Mouse (Mus musculus): ENCODE results near the gene Strip2.

The Strip2 gene

DNA sequence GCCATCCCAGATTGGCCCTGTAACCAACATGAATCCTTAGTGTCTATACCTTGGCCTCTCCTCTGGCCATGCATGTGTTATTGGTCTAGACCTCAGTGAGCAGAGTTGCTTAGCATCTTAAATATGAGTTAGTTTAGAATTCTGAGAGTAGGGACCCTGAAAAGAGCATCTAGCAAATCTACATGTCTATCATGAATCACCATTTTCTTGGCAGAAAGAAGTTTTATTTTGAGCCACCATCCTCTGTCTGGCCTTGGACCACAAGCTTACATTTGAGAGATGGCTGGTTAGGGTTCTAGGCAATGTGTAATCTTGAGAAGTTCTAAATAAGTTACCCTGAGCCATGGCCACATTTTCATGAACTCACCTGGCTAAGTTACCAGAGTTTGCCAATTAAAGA, 13.3 kb downstream of the Strip2 start:
- DNase-seq (ENCODE audit: low spot score in 2 of 2): no peak

DNA sequence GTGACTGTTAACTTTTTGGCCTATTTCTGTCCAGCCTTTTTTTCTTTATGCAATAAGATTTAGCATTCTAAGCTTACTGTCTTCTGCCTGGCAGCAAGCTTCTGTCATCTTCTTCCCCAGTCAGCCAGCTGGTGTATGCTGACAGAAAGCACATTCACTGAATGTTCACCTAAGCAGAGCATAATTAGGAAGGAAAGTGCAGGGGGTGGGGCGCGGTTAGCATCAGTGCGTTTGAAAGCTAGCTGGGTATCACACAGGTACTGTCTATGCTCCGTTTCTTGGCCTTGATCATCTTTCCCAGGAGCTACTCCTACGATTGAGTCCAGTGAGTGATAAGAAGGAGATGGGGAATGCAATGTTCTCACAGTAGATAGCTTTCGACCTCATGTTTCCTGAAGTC, 13.9 kb downstream of the Strip2 start:
- DNase-seq (ENCODE audit: low spot score in 2 of 2): peak; percentile 43 to 58

DNA sequence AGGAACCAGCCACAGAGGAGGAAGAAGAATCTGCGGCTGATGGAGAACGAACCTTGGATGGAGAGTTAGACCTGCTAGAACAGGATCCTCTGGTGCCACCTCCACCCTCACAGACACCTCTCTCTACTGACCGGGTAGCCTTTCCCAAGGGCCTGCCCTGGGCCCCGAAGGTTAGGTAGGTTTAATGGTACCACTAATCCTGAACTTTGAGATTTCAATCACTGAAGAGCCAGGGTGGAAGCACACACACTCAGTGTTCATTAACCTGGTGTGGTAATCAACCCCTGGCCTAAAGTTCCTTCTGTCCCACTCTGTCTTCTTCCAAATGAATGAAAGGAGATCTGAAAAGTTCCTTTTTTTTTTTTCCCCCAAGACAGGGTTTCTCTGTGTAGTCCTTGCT, 14.4 kb downstream of the Strip2 start:
- DNase-seq (ENCODE audit: low spot score in 2 of 2): no peak

DNA sequence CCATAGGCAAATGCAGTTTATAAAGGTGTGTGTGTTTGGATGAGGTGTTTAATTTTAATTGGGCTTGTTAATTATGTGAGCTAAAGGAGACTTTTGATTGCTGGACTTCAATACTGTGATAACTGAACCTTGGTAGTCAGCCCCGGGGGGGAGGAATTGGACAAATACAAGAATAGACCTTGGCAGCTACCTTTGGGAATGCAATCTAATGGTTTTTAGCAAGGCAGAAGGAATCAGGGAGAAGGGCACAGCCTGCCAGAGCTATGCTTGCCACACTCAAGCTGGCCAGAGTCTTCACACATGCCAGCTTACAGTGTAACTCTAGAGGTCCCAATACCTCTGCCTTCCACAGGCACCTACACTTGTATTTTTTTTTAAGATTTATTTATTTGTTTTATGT, 18.9 kb downstream of the Strip2 start:
- DNase-seq (ENCODE audit: low spot score in 2 of 2): no peak

DNA sequence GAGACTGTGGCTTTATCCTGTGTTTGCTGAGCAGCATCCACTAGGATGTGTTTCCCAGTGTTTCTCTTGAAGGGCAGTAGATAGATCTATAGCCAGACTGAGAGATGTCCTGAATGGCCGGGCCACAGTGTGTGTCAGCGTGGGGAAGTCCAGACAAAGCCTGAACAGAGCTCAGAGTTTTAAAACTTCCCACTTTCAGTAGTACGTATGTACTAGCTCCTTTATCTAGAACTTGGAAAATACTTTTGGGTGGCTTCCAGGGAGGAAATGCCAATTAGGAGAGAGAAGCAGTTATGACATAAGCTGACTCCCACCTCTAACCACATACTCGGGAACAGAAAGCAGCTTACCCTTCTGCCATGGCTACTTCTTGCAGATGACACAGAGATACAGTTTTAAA, 23.6 kb downstream of the Strip2 start:
- no peak for DNase-seq (ENCODE audit: low spot score in 2 of 2)

DNA sequence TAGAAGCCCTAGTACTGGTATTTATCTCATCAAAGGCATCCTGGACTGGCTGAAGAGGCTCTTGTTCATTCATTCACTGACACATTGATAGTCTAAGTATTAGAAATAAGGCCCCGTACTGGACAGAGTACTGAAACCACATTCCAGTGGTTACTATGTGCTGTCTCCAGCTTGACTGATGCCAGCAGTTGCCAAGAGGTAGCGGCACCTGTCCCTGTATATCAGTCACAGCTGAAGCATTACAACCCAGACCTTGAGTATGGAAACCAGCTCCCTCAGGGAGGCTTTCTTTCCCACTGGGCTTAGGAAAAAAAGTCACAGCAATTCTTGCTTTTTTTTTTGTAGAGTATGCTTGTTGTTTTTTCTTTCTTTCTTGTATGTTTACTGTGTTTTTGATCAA, 24.2 kb downstream of the Strip2 start:
- no peak for DNase-seq (ENCODE audit: low spot score in 2 of 2)

DNA sequence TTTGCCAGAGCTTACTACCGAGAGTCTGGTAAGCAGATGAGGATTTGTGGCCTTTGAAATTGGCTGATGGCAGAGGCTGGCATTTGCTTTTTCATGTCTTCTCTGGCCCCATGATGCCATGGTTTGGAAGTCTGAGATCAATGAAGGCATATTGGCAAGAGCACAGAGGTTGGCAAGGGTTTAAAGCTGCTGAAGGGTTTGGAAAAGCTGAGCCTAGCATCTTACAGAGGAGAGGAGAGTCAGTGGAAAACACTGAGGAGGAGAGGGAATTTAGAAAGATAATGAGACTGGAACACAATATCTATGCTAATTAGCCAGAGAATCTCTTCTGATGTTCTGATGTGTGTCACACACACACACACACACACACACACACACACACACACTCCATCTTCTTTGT, 27.7 kb downstream of the Strip2 start:
- DNase-seq (ENCODE audit: low spot score in 2 of 2): no peak

DNA sequence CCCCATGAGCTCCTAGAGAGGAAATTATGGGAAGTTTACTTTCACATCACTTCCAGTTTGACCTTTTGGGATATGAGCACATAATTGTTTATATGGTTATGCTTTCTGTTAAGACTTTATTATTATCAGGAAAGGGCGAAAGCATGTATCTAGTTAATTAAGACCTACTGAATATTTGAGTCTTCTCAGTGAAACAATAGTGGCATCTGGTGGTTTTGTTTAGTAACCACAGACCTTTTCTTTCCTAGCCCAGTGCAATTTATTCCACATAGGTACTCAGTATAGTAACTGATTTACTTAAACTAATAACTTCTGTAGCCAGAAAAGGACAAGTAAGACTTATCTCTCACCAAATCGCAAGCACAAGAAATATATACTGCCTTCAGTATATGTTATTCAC, 29.8 kb downstream of the Strip2 start:
- DNase-seq (ENCODE audit: low spot score in 2 of 2): no peak

DNA sequence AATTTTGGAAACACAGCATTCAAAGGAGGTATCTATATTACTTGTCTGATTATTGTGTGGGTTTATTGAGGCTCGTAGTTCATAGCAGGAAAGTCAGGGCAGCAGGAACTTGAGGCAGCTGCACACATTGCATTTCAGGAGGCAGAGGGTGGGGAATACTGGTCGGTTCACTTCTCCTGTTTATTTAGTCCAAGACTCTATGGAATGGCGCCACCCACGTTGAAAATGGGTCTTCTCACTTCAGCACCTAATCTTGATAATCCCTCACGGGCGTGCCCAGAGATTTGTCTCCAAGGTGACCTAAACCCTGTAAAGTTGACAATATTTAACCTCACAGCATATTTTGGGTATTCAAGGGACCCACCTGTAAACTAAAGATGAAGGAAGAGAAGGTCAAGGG, 31.0 kb downstream of the Strip2 start:
- no peak for DNase-seq (ENCODE audit: low spot score in 2 of 2)

DNA sequence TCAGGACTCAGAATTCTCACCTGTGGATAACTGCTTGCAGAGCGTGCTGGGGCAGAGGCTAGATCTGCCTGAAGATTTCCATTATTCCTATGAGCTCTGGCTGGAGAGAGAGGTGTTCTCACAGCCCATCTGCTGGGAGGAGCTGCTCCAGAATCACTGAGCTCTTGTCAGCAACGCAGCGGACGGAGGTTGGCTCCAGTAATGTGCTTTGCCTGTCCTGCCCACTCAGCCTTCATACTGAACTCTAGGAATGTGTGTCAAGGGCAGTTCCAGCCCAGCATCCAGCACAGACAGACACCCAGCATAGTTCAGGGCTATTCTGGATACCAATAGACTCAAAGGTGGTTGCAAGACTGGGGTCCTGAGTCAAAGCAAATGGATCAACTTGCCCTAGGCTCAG, 39.9 kb downstream of the Strip2 start:
- DNase-seq (ENCODE audit: low spot score in 2 of 2): no peak

DNA sequence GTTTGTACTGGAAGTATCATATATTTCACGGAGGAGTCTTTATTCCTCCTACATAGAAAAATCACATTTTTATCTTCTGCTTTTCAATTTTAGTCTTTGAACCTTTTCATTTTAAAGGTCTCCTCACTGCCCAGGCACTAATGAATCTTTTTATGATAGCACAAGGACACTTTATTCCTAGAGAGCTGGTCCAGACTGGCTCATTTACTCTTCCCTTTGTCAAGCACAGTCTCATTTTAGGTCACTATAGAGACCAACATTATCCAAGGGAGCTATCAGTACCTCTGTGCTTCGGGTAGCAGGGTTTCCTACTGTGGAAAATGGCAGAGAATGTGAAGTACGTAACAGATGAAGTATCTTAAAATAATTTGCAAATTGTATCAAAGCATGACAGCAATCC, 41.9 kb downstream of the Strip2 start:
- DNase-seq (ENCODE audit: low spot score in 2 of 2): no peak

DNA sequence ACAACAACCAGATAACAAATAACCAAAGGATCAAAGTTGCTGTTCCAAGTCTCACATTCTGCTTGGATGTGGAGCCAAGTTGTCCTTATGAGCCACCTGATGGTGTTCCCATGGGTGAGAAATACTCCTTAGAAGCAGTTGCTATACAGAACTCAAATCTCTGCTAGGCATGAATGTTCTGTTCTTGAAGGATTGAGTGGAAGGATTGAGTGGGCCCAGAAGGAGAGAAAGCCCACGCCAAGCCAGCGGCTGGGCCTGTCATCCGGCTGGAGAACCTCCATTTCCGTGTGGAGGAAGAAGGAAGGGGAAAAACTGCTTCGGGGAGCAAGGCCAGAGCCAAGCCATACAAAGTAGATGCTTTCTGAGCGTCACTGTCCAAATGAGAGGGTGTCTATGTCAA, 44.3 kb downstream of the Strip2 start:
- DNase-seq (ENCODE audit: low spot score in 2 of 2): peak; percentile 24 to 41

DNA sequence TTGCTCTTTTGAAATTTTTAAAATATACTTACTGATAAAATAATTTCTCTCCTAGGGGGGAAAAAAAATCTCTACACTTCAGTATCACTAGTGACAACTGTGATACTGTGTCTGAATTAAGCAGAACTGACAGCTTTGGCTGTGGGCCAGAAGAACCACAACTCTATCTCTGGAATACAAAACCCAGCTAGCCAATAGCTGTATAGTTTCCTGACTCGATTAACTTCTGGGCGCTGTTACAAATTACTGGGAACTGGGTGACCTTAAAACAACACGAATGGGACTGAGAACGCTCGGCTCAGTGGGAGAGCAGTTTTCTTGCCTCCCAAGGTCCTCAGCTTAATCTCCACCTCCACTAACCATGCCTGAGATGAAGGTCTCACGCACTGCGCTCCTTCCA, 51.1 kb downstream of the Strip2 start:
- DNase-seq (ENCODE audit: low spot score in 2 of 2): no peak

DNA sequence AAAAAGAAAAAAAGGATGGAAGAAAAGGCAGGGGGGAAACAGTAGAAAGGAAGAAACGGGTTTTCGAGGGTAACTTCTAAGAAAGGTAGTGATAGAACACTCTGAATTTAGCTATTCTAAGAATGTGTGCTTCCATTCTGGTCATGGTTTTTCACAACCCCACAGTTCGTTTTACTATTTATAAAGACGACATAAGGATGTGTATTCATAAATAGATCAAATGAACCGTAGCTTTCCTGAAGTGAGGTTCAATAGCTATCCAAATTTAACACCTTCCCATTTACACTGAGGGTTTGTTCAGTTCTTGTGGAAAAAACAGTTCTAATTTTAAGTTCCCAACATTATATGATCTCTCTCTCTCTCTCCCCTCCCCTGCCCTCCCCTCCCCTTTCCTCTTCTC, 56.5 kb downstream of the Strip2 start:
- DNase-seq (ENCODE audit: low spot score in 2 of 2): no peak

DNA sequence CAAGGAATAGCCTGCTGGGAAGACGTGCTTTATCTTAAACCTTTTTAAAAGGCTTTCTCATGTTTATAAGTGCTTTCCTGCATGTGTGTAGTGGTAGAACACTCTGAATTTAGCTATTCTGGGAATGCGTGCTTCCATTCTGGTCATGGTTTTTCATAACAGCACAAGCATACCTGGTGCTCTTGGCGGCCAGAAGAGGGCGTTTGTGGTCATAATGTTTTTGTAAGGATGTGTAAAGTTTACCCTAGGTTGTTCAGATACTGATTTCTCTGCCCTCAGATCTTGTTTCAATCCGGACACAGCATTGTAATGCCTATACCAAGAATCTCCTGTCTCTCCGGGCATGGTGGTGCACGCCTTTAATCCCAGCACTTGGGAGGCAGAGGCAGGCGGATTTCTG, 58.0 kb downstream of the Strip2 start:
- DNase-seq (ENCODE audit: low spot score in 2 of 2): no peak

DNA sequence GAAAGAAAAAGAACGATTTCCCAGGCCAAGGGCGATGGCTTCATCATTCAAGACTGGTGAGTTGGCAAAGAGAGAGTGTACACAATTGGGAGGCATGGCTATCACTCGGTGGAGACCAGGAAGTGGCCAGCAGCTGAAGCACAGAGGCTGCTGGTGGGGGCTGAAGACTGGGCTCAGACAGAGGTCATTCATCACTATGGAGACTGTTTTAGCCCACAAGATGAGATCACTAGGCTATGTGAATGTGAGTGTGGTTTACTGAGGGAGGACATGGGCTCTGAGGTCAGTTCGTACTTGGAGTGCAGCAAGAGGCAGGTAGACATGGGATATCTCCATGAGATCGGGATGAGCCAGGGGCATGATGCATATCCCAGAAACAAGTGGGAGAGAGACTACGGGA, 63.6 kb downstream of the Strip2 start:
- no peak for DNase-seq (ENCODE audit: low spot score in 2 of 2)

DNA sequence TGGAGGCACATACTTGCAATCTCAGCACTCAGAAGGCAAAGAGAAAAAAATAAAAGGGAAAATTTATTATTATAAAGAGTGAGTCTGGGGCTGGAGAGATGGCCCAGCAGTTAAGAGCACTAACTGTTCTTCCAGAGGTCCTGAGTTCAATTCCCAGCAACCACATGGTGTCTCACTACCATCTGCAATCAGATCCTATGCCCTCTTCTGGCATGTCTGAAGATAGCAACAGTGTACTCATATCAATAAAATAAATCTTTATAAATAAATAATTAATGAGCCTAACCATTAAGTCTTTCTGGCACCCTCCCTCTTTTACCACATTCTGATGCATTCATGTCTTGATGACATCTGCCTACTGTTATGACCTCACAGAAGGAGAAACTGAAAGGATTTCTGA, 65.0 kb downstream of the Strip2 start:
- DNase-seq (ENCODE audit: low spot score in 2 of 2): no peak

DNA sequence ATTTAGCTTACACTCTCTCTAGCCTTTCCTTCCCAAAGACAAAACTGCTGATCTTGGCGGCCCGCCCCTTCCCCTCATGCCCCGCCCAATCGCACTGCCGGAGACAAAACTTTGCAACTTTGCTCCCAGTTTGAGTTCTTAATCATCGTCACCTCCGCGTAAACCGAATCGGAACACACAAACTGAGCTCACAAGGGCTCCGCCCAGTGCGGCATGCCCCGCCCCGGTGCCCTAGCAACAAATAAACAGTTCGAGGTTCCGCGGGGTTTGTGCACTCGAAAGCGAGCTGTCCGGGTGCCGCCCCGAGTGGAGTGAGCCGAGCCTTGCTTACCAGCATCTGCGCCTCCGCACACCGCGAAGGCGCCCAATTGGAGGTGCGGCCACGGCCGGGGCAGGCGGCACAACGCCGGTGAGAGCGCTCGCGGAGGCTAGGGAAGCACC, 68.3 kb downstream of the Strip2 start:
- peak; percentile 46 to 49 for DNase-seq (ENCODE audit: low spot score in 2 of 2)

DNA sequence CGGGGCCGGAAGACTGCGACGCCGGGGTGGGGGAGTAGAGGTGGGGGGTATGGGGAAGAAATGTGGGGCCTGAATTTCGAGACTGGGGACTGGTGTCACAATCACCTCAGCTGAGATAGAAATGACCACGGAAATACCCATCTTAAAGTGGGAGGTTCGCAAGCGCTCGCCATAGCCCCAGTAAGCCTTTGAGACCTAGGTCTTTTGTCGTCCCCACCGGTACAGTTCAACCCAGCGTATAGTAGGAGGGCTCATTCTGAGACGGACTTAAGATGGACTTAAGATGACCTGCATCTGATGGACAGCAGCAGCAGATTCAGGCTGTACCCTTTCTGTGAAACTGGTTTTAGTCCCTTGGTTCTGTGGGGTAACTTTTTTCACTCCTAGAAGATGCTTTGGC, 68.7 kb downstream of the Strip2 start:
- no peak for DNase-seq (ENCODE audit: low spot score in 2 of 2)

DNA sequence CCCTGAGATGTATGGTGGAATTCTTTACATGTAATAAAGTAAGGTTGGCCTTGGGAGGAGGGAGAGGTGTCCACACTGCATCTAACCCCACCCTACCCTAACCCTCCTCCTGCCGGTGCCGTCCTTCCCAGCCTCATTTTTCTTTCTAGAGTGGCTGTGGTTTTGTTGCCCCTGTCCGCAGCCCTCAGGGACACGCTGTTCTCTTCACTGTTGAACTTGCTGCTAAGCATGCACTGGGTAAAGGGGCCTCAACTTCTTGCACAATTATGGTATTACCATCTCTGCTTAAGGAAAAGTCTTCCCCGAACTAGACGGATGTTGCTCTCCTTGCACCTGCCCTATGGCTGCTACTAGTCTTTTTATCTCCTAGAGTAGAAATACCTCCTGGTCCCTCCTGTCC, 69.2 kb downstream of the Strip2 start:
- DNase-seq (ENCODE audit: low spot score in 2 of 2): no peak

DNA sequence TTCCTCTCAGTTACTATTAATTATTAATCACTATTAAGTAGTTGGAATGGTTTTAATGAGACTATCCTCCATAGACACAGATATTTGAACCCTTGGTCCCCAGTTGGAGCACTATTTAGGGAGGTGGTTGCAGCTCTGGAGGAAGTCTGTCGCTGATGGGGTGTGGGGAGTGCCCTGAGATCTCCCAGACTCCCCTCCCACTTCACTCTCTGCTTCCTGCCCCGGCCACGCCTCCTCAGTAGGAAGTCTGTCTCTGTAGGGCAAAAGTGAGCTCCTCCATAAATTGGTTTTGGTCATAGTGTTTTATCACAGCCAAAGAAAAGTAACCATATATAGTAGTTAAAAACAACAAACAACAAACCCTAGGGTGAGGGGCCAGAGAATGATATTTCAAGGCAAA, 70.4 kb downstream of the Strip2 start:
- no peak for DNase-seq (ENCODE audit: low spot score in 2 of 2)

DNA sequence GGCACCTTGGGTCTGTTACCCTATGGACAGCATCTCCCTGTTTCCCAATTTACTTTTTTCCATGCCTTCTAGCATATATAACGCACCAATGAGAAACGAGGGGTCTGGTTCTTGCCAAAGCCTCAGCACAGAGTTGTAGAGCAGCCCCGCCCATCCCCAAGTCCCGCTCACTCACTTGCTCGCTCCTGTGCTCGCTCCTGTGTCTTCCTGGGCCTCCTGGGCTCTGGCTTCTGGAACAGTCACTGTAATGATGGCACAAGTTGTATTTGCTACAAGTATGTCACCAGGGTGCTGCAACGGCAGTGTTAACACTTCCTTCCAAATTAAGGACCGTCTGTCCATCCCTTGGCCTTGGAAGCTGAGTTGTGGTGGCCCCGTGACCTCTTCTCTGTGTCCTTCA, 81.3 kb downstream of the Strip2 start:
- no peak for DNase-seq (ENCODE audit: low spot score in 2 of 2)

DNA sequence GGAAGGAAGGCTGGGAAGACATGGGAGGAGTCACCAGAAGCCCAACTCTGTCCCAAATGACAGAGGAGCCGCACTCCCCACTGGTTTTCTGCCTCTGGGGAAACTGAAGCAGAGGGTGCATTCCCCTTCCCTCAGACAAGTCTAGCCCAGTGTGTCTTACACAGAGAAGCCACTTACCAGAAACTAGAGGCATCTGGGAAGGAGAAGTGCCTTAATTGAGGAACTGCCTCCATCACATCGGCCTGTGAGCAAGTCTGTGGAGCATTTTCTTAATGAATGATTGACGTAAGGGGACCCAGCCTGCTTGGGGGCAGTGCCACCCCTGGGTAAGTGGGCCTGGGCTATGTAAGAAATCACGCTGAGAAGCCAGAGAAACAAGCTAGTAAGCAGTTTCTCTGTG, 82.0 kb downstream of the Strip2 start:
- no peak for DNase-seq (ENCODE audit: low spot score in 2 of 2)

DNA sequence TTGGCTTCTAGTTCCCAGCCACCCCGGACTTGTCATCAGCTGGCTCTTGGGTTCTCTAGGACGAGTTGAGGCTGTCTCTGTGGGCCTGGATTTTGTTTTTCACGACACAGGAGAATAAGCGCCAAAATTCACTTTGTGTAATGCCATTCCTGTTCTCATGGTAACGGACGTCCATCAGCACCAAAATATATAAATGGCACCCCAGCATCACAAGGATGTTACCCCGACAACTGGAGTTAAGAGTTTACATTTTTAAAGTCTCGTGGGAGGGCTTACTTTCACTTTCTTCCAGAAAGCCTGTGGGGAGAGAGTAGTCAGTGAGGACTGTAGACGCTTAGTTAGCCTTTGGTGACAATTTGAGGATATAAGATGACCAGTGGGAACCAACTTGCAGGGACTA, 85.8 kb downstream of the Strip2 start:
- DNase-seq (ENCODE audit: low spot score in 2 of 2): peak in 1 of 2 experiments; percentile 14

DNA sequence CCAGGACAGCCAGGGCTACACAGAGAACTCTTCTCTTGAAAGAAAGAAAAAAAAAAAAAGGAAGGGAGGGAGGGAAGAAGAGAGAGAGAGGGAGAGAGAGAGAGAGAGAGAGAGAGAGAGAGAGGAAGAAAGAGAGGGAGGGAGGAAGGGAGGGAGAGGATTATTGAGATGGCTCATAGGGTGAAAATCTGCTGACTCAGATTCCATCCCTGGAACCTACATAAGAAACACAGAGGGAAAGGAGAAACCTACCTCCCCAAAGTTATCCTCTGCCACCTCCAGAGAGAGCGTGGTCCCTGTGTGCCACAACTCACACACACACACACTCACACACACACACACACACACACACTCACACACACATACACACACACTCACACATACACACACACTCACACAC, 89.0 kb downstream of the Strip2 start:
- no peak for DNase-seq (ENCODE audit: low spot score in 2 of 2)
